Mouse (Mus musculus) kidney, adult 18-20 months (tissue): Measurements from ENCODE around the gene Birc7.

Experiments used
- DNase-seq: peaks from one replicate; pipeline ENCODE4 v3.0.0; 2021

Birc7 gene

DNA sequence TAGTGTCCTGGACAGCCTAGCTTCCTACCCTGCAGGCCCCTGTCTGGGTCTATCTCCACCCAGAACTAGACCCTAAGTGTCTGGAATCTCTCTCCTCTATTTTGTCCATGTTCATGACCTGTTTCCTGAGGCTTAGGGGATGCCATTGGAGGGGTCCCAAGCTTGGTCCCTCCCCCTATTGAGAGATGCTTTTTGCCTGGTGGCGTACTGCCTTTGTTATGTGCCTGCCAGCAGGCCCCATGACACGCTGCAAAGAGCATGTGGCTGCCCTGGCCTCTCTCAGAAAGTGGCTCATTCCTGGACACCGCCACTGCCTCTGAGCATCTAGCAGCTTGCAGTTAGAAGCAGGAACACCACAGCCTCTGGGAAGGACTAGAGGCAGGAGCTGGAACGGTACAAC, at the start of gene Birc7:
TSS of gene Birc7 (plus strand) at position 301 of the 400 bp plus-strand sequence.
- no peak for DNase-seq

DNA sequence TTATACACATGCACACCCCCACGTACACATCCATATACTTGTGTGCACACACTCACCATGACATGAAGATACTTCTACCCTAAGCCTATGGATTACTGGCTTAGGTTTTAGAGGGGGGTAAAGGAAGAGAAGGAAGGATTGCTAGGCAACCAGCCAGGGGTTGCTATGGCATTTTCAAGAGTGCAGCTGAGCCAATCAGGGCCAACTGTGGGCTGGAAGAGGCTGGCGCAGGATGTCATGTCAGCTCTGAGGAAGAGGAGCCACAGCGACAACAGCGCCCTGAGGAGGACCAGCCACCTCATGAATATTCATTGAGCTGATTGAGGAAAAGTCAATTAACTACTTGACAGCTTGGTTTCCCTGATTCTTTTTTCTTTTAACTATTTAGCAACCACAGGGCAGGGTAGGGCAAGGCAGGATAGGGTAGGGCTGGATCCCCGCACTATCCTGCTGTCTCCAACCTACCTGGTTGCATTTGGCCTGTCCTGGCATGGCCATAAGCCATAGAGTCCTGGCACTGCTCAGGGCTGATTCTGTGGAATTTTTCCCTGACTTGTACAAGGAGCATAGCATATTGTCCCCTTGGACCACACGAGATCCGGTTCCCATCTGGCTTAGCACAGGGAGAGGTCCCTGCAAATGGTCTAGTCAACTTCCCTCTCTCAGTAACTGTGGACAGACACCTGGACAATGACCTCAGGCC, 49.3 kb upstream of the Birc7 start:
- DNase-seq = no peak

DNA sequence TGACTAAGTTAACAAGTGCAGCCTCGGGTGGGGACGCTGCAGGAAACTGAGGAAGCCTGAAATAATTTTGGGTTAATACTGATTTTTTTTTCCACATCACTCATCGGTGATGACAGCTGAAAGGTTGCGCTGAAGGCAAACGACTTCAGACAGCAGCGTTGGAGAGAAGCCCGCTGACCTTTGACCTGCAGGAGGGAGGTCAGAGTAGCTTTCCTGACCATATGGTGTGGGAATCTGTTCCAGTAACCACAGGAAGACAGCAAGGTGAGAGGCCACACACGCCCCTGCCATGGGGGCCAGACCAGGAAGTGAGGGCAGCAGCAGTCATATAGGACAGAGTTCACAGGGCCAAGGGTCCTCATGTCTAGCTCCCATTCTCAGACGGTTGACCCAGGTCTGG, 47.5 kb upstream of the Birc7 start:
- no peak for DNase-seq

DNA sequence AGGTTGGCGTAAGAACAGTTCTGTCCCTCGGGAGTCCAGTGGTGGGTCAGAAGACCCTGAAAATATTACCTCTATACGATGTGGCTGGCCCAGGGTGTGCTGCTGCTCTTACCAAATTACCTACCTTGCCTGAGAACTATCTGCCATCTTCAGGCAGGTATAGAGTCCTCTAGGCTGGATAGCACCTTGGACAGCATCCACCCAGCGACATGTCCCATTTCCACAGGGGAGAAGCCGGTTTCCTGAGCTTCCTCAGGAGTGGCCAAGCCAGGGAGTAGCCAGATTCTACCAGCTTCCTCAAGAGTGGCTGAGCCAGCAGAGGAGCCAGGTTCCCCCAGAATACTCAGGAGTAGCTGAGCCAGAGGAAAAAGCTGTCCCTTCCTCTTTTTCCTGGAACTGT, 43.6 kb upstream of the Birc7 start:
- no peak for DNase-seq

DNA sequence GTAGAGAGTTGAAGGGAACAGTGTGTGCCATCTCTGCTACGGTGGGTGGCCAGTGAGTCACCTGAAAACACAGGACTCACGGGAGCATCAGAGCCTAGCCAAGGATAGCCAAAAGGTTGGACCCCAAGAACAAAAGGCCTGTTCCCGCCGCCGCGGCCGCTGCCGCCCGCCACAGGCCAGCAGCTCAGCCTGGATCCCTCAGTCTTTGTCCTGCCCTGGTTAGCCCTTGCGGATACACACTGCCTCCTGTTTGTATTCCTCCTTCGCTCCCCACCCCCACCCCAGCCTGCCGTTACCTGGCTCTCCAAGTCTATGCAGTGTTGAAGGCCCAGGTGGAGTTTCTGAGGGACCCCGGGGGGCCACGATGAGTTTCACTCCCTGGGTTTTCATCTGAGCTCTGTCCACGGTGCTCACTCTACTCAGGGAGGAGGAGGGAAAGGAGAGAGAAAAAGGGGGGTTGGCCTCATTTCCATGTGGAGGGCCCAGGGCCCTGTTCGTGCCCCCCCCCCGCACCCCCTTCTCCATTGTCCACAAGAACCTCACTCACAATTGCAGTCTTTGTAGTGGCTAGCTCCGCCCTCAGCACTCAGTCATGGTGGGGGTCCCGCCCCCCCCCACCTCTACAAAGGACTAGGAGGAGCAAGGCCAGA, 39.4 kb upstream of the Birc7 start:
- DNase-seq = no peak

GRCm38 (mm10) chr2:180889921-180890280, 38.9 kb upstream of the Birc7 start:
- no peak for DNase-seq

GRCm38 (mm10) chr2:180890422-180891074, 38.3 kb upstream of the Birc7 start:
- no peak for DNase-seq

DNA sequence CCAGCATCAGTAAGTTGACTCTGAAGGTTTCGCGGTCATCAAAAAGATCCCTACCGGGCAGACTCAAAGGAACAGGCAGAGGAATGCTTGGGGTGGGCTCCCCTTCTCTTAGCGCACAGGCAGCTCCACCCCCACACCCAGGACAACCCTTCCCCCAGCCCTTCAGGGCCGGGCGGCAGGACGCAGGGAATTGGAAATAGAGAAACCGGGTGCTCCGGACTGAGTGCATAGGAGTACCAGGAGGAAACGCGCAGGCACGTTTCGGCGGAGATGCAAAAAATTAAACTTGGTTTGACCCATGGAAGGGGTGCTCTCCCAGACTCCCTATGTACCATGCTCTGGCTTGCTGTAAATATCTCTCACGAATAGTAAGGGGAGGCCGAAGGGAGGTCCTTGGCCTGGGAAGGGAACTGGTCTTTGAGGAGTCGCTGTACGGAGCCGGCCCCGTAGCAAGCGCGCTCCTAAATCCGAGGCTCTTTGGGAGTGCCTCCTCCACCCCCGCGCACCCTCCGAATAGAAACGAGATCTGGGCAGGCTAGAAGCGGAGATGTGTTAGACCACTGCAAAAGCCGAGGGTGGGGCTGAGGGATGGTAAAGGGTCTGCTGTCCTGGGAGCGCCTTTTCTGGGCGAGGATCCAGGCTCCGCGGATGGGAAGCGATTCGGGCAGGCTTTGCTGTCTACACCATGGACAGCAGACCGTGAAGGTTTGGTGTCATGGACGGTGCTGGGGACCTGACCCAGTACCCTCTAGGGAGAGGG, 37.6 kb upstream of the Birc7 start:
- no peak for DNase-seq

GRCm38 (mm10) chr2:180891835-180892323, 36.9 kb upstream of the Birc7 start:
- DNase-seq = no peak

GRCm38 (mm10) chr2:180892841-180893521, 35.8 kb upstream of the Birc7 start:
- DNase-seq = peak; percentile 13

DNA sequence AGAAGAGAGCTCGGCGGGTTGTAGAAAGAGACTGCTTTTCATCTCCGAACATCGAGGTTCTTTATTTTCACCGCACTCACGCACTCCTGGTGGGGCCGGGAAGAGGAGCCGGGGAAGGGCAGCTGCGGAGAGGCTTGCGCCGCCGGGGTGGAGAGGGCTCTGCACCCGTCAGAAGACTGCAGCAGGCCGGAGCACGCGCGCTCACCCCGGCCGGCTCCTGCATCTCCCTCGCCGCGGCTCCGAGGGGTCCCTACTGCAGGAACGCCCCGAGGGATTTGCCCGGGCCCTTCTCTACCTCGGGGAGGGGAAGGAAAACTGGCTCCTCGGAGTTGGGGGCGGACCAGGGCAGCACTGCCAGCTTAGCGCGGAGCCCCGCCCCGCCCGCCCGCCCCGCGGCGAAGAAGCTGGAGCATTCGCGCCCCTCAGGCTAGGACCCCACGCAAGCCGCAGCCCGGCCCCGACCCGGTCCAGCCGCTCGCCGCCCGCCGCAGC, 35.2 kb upstream of the Birc7 start:
- DNase-seq = no peak

GRCm38 (mm10) chr2:180894029-180894623, 34.7 kb upstream of the Birc7 start:
- peak; percentile 36 for DNase-seq

DNA sequence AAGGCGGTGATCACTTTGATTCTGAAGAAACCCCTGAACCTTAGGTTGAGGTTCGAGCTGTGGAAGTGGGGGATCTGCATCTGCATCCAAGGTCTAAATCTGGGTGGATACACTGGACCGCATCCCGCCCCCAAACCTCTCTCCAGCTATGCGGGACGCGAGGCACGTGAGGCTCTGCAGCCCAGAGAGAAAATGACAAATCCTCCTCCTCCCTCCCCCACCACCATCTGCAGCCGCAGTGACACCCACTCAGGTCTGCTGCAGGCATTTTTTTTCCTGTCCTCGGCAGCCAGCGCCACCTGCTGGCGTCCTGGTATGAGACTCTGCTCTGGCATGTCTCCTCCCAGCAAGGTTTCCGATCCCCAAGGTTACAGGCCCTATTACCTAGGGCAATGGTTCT, 34.1 kb upstream of the Birc7 start:
- peak; percentile 62 for DNase-seq

DNA sequence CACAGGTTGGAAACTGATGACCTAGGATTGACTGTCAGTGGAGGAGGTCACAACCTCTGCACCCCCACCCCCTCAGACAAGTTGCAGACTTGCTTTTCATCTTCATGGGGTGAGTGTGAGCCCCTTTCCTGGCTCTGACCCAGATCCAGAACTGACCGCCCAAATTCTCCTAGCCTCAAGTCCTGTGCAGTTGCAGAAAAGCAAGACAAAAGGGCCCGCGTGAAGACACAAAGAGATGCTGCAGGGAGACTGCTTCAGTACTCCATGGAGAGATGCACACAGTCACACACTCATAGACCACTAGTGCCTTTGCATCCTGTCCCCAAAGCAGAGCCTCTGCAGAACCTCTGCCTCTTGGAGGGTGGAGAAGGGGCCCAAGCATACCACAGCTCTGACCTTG, 33.5 kb upstream of the Birc7 start:
- no peak for DNase-seq

DNA sequence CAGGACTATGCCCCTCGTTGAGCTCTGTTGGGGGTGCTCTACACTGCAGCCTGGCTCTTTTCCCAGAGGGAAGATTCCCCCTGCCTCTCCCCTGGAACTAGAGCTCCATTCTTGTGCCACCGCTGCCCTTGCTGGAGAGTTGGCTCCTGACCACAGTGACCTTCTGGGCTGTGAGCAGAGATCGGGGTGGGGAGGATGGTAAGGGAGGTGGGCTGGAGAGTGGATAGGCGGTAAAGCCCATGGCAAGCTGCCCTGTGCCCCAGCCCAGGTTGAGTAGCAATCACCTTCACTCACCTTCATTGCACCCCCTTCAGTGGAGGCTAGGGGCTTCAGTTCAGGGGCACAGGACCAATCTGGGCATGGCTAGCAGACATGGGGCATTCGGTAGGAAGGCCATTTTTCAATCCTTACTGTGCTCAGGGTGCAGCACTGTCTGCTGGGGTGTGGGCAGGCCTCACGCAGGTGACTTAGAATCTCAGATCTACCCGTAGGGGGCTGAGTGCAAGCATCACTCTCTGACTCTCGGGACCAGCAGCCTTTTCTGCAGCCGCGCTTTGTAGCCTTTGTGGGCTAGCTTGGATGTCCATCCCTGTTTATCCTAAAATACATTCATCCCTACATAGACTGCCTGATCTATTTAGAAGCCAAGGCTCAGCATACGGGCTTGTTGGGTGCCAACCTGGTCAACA, 32.8 kb upstream of the Birc7 start:
- DNase-seq = no peak

GRCm38 (mm10) chr2:180896819-180897625, 31.8 kb upstream of the Birc7 start:
- no peak for DNase-seq

GRCm38 (mm10) chr2:180897857-180898256, 31.0 kb upstream of the Birc7 start:
- no peak for DNase-seq

- no peak for DNase-seq
These were observed 26.7 kb upstream of the Birc7 start for GRCm38 (mm10) chr2:180902086-180902485.

- no peak for DNase-seq
These were observed 24.2 kb upstream of the Birc7 start for GRCm38 (mm10) chr2:180904435-180905208.
